Mouse (Mus musculus) liver, embryonic 12.5 days (tissue): ENCODE measurements around the gene Taar8b. TPM values are rescaled to one million over a fixed set of nuclear protein-coding genes. Genes with fewer than 3 reads are reported as not detected.

Experiments
- polyA plus RNA-seq: library from polyadenylated mRNA; unstranded; fragments of >200 nt; fragmentation: Nextera tagmentation; extraction: Ambion mirVana; gene quantifications from 2 replicates; pipeline ENCODE4 v1.2.1, GENCODE M21; 2016

Gene Taar8b
- polyA plus RNA-seq, 1 experiment from 2014 or later, result not detected

Other genes starting within 250 kb of the Taar8b start
- gene Vnn3, start 240.8 kb downstream of the Taar8b start, polyA plus RNA-seq, result 0.07 TPM in 1 of 2 replicates, not detected in the other
- gene Vnn1, start 197.6 kb downstream of the Taar8b start, polyA plus RNA-seq, result 0.94 and 1.1 TPM in 2 replicates
- gene Taar1, start 171.9 kb downstream of the Taar8b start, polyA plus RNA-seq, result not detected in 2 replicates
- not detected in 2 replicates for gene Taar2, start 153.7 kb downstream of the Taar8b start, polyA plus RNA-seq
- gene Taar3, start 142.7 kb downstream of the Taar8b start, polyA plus RNA-seq, result not detected in 2 replicates
- not detected in 2 replicates for gene Taar4, start 131.8 kb downstream of the Taar8b start, polyA plus RNA-seq
- gene Taar5, start 121.6 kb downstream of the Taar8b start, polyA plus RNA-seq, result not detected in 2 replicates
- gene Taar6, start 106.6 kb downstream of the Taar8b start, polyA plus RNA-seq, result not detected in 2 replicates
- not detected in 2 replicates for gene Taar7a, start 98.8 kb downstream of the Taar8b start, polyA plus RNA-seq
- gene Taar7b, start 92.4 kb downstream of the Taar8b start, polyA plus RNA-seq, result not detected in 2 replicates
- not detected in 2 replicates for gene Taar7d, start 65.1 kb downstream of the Taar8b start, polyA plus RNA-seq
- gene Taar7e, start 54.7 kb downstream of the Taar8b start, polyA plus RNA-seq, result not detected in 2 replicates
- gene Taar7f, start 42.8 kb downstream of the Taar8b start, polyA plus RNA-seq, result not detected in 2 replicates
- not detected in 2 replicates for gene Taar8a, start 15.8 kb downstream of the Taar8b start, polyA plus RNA-seq
- not detected in 2 replicates for gene Taar8c, start 9.6 kb upstream of the Taar8b start, polyA plus RNA-seq
- gene Taar9, start 17.2 kb upstream of the Taar8b start, polyA plus RNA-seq, result not detected in 2 replicates
- 34.0 TPM in 2 replicates for gene Stx7, start 57.0 kb upstream of the Taar8b start, polyA plus RNA-seq
- gene Moxd1, start 131.2 kb upstream of the Taar8b start, polyA plus RNA-seq, result 1.0 and 1.1 TPM in 2 replicates